Mouse (Mus musculus): Measurements from ENCODE around the gene Klra2. TPM values are rescaled to one million over a fixed set of nuclear protein-coding genes. Genes with fewer than 3 reads are reported as not detected.
"Not testable (repeated sequence)": the region's sequence is repeated elsewhere in the genome, so short reads cannot be mapped to it uniquely, and the experiment has no call there.

The Klra2 gene
- polyA plus RNA-seq (2015; fragmentation: Nextera tagmentation; extraction: Ambion mirVana): 0.50 and 0.68 TPM in 2 replicates

GRCm38 (mm10) chr6:131247206-131247605 lies at the start of gene Klra2:
TSS of gene Klra2 (minus strand) at chr6:131247362.
- Histone ChIP-seq H3K27ac (no peak within 1 kb of the TSS), H3K4me2 (replicated peaks) (no peak within 1 kb of the TSS), H3K27me3 (replicated peaks) (no peaks in the 10 kb centered on the region), H3K4me3 (replicated peaks) (no peak within 1 kb of the TSS), H3K36me3 (no peaks in the 10 kb centered on the region), H3K9me3 (no peaks in the 10 kb centered on the region), H3K9ac (no peak within 1 kb of the TSS), H3K4me1 (replicated peaks) (no peaks in the 10 kb centered on the region)
- WGBS: 69% methylated on average over 2 of the region's 2 CpGs
- no peak for ATAC-seq

GRCm38 (mm10) chr6:131294435-131295112 lies 47.4 kb upstream of the Klra2 start:
- no peak overlapping the region for H3K4me2 ChIP-seq (replicated peaks)
- H3K27ac ChIP-seq: peak overlapping the region; percentile 61
- 48% methylated on average over 5 of the region's 5 CpGs for WGBS
- no peaks in the 10 kb centered on the region for H3K9me3 ChIP-seq
- no peak overlapping the region for H3K9ac ChIP-seq
- ATAC-seq: peak; percentile 90
- no peaks in the 10 kb centered on the region for H3K36me3 ChIP-seq
- no peak overlapping the region for H3K4me3 ChIP-seq (replicated peaks)
- peaks cover 5% of the 10 kb centered on the region; the same call in 1 of the 2 replicates for H3K4me1 ChIP-seq (replicated peaks)
- H3K27me3 ChIP-seq (replicated peaks): no peaks in the 10 kb centered on the region

GRCm38 (mm10) chr6:131293916-131294315 lies 46.8 kb upstream of the Klra2 start:
- H3K9ac ChIP-seq: no peak overlapping the region
- H3K4me1 ChIP-seq (replicated peaks): peaks cover 5% of the 10 kb centered on the region; the same call in 1 of the 2 replicates
- H3K27me3 ChIP-seq (replicated peaks): no peaks in the 10 kb centered on the region
- H3K36me3 ChIP-seq: no peaks in the 10 kb centered on the region
- 70% methylated on average over 5 of the region's 5 CpGs for WGBS
- H3K9me3 ChIP-seq: no peaks in the 10 kb centered on the region
- peak overlapping the region; percentile 61 for H3K27ac ChIP-seq
- H3K4me3 ChIP-seq (replicated peaks): no peak overlapping the region
- no peak overlapping the region for H3K4me2 ChIP-seq (replicated peaks)
- ATAC-seq: peak; percentile 85

DNA sequence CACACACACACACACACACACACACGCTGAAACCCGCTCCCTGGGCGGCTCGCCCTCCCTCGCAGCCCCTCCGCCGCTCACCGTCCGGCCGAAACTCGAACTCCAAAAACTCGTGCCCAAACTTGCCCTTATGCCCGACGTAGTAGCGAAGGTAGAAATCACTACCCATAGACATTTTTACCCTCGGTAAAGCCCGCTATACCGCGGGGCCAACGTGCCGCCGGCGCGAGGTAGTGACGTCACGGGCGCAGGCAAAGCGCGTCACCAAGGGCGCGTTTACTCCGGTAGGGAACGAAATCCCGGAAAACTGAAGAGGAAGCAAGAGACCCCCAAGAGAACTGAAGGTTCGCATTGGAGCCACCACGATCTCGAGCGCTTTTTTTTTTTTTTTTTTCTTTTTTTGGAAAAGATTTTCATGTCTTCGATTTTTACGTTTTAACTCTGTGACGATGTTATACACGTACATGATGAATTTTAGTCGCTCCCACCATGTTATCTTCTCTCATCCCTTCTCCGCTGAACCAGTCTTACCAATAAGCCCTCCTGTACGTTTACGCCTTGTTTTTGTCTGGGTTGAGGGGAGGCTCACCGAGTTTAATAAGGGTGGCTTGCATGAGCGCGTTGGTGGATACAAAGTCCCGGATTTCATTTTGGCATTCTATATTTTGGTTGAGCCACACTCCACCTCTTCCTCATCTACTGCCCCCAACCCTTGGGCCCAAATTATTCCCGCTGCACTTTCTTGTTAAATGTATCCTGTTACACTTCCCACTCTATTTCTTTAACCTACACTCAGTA lies 46.0 kb upstream of the Klra2 start, which contains the start of gene Magohb:
Gene Magohb (minus strand): TSS at position 254 of the 798 bp plus-strand sequence.
- Histone ChIP-seq H3K4me1 (replicated peaks) (peaks cover 5% of the 10 kb centered on the region; the same call in 1 of the 2 replicates), H3K4me3 (replicated peaks) (peak within 1 kb of the TSS; percentile 50), H3K27ac (peak within 1 kb of the TSS; percentile 83), H3K9me3 (no peaks in the 10 kb centered on the region), H3K36me3 (0 out of 2 replicates have a peak, but pooled peaks cover 1% of the 10 kb centered on the region), H3K27me3 (replicated peaks) (no peaks in the 10 kb centered on the region), H3K9ac (peak within 1 kb of the TSS; percentile 46), H3K4me2 (replicated peaks) (peak within 1 kb of the TSS; percentile 68)
- ATAC-seq: peak; percentile 60
- WGBS: 2% methylated on average over 51 of the region's 51 CpGs

DNA sequence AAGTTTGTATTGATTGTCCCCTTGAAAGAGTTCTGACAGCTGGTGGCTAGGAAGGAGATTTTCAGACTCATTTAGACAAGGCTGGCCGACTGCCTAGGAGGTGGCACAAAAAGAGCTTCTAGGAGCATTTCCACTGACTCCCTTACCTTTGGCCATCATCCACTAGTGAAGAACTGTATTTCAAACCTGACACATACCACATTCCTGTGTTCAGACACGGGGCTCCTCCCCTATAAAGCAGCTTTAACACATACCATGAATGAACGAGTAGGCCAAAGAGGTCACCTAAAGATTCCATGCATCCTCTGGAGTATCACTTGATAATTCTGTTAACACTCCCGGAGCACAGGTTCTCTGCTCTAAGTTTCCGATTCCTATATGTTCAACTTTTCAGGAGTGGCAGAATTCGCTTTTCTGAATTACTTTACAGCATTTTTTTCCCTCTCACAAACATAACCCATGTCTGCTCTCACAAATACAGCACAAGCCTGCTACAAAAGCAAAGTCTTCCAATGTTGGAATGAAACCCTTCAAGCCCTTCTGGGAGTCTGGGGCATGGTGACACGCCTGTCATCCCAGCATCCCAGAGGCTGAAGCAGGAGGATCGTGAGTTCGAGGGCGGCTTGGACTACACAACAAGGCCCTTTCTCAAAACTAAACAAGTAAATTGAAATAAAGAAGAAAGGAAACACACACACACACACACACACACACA lies 45.3 kb upstream of the Klra2 start:
- peak overlapping the region; percentile 50 for H3K4me3 ChIP-seq (replicated peaks)
- H3K27ac ChIP-seq: peak overlapping the region; percentile 83; the same call in 1 of the 2 replicates
- peak overlapping the region; percentile 46 for H3K9ac ChIP-seq
- H3K4me2 ChIP-seq (replicated peaks): peak overlapping the region; percentile 68
- 0 out of 2 replicates have a peak, but pooled peaks cover 2% of the 10 kb centered on the region for H3K36me3 ChIP-seq
- H3K4me1 ChIP-seq (replicated peaks): peaks cover 5% of the 10 kb centered on the region; the same call in 1 of the 2 replicates
- no peaks in the 10 kb centered on the region for H3K9me3 ChIP-seq
- no peaks in the 10 kb centered on the region for H3K27me3 ChIP-seq (replicated peaks)
- ATAC-seq: peak; percentile 10
- 13% methylated on average over 10 of the region's 10 CpGs for WGBS

- 0 out of 2 replicates have a peak, but pooled peaks cover 2% of the 10 kb centered on the region for H3K36me3 ChIP-seq
- no peak overlapping the region for H3K27ac ChIP-seq
- H3K27me3 ChIP-seq (replicated peaks): no peaks in the 10 kb centered on the region
- peaks cover 5% of the 10 kb centered on the region; the same call in 1 of the 2 replicates for H3K4me1 ChIP-seq (replicated peaks)
- 16% methylated on average over 2 of the region's 2 CpGs for WGBS
- H3K4me2 ChIP-seq (replicated peaks): no peak overlapping the region
- no peak for ATAC-seq
- no peaks in the 10 kb centered on the region for H3K9me3 ChIP-seq
- H3K4me3 ChIP-seq (replicated peaks): no peak overlapping the region
- H3K9ac ChIP-seq: no peak overlapping the region
Observed at GRCm38 (mm10) chr6:131290430-131290829, 43.3 kb upstream of the Klra2 start.

GRCm38 (mm10) chr6:131278160-131278559 lies 31.0 kb upstream of the Klra2 start:
- not testable (repeated sequence) for H3K9me3 ChIP-seq; H3K27me3 ChIP-seq (replicated peaks); H3K4me1 ChIP-seq (replicated peaks); H3K27ac ChIP-seq; H3K4me3 ChIP-seq (replicated peaks); H3K4me2 ChIP-seq (replicated peaks); H3K36me3 ChIP-seq; ATAC-seq; H3K9ac ChIP-seq
- WGBS: 91% methylated on average over 2 of the region's 2 CpGs

DNA sequence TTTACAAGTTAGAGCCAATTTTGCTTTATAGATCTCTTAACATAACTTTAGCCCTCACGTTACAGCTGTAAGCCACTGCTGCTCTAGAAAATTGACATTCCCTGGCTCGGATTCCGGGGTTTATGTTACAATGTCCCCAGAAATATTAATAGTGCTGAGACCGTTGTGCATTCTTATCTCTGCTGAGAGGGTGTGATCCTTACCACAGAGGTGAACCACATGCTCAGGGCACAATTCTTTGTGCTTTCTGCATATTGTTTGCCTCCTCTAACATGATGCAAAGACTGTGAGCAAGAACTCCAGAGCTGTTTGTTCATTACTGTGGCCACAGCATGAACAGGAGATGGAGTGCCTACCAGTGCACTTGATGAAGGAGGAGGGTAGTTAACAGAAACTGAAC lies 29.5 kb upstream of the Klra2 start:
- no peak overlapping the region for H3K4me2 ChIP-seq (replicated peaks)
- no peak for ATAC-seq

GRCm38 (mm10) chr6:131272311-131272710 lies 25.1 kb upstream of the Klra2 start:
- H3K9ac ChIP-seq: no peak overlapping the region
- H3K9me3 ChIP-seq: no peaks in the 10 kb centered on the region
- H3K27ac ChIP-seq: no peak overlapping the region
- no peak for ATAC-seq
- H3K4me2 ChIP-seq (replicated peaks): no peak overlapping the region
- WGBS: 92% methylated on average over 1 of the region's 1 CpGs
- H3K27me3 ChIP-seq (replicated peaks): no peaks in the 10 kb centered on the region
- H3K36me3 ChIP-seq: no peaks in the 10 kb centered on the region
- H3K4me3 ChIP-seq (replicated peaks): no peak overlapping the region
- H3K4me1 ChIP-seq (replicated peaks): no peaks in the 10 kb centered on the region

More for the DNA sequence above, 29.5 kb upstream of the Klra2 start:
- 78% methylated on average over 4 of the region's 4 CpGs for WGBS
- H3K4me3 ChIP-seq (replicated peaks): no peak overlapping the region
- no peak overlapping the region for H3K27ac ChIP-seq
- H3K27me3 ChIP-seq (replicated peaks): no peaks in the 10 kb centered on the region
- H3K4me1 ChIP-seq (replicated peaks): no peaks in the 10 kb centered on the region
- H3K9ac ChIP-seq: no peak overlapping the region
- no peaks in the 10 kb centered on the region for H3K36me3 ChIP-seq
- no peaks in the 10 kb centered on the region for H3K9me3 ChIP-seq

DNA sequence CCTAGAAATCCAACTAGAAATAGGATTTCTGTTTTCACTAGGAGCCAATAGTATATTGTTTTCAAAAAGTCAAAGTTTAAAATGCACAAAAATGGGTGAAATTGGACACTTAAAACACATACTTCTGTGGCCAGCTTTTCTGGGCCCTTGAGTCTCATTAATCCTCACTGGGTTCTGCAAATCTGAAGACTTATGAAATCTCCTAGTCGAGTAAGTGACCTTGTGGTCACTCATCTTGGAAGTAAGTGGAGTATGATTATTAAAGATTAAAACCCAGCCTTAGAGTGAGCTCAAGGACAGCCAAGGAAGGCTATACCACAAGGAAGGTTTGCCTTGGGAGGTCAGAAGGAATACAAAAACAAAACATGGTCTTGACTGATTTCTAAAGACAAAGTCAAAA lies 23.1 kb upstream of the Klra2 start:
- Histone ChIP-seq H3K9me3 (no peaks in the 10 kb centered on the region), H3K9ac (no peak overlapping the region), H3K27me3 (replicated peaks) (no peaks in the 10 kb centered on the region), H3K4me3 (replicated peaks) (no peak overlapping the region), H3K36me3 (no peaks in the 10 kb centered on the region), H3K27ac (no peak overlapping the region), H3K4me1 (replicated peaks) (no peaks in the 10 kb centered on the region), H3K4me2 (replicated peaks) (no peak overlapping the region)
- WGBS: 50% methylated on average over 1 of the region's 1 CpGs
- ATAC-seq: no peak

DNA sequence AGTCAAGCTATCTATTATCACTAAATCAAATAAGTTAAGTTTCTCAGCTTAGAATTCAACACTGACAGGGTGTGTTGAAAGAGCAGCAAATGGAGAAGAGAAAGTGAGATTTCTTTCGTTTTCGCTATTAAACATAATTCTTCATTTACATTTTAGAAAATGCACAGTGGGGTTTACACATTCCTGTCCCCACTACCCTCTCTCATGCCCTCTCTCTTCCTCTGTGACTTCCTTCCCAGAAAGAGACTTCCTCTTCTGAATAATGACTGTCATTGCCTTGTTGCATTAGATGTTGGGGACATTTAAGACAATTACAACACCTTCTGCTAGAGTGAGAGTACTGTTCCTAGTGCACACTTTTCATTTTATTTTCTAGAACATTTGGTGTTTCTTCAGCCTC lies 22.4 kb upstream of the Klra2 start:
- ATAC-seq: no peak
- 92% methylated on average over 2 of the region's 2 CpGs for WGBS
- no peaks in the 10 kb centered on the region for H3K36me3 ChIP-seq

DNA sequence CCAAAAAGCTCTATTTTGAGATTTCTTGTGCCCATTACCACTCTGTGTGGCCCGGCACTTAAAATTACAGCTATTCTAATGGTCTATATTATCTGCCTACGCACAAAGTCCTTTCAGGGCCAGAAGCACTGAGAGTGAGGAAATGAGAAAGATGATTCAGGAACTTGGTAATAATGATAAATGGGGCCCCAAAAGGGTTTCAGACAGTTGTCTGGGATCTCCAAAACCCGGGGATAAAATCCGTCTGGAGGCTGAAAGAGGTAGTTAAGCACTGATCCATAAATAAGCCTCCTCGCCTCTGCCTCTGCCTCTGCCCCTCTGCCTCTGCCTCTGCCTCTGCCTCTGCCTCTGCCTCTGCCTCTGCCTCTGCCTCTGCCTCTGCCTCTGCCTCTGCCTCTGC lies 17.0 kb upstream of the Klra2 start:
- Histone ChIP-seq H3K27ac (no peak overlapping the region), H3K4me3 (replicated peaks) (no peak overlapping the region), H3K4me1 (replicated peaks) (no peaks in the 10 kb centered on the region), H3K9me3 (no peaks in the 10 kb centered on the region), H3K27me3 (replicated peaks) (no peaks in the 10 kb centered on the region), H3K36me3 (no peaks in the 10 kb centered on the region), H3K4me2 (replicated peaks) (no peak overlapping the region), H3K9ac (no peak overlapping the region)
- 86% methylated on average over 5 of the region's 5 CpGs for WGBS
- ATAC-seq: no peak

More for the DNA sequence above, 22.4 kb upstream of the Klra2 start:
- Histone ChIP-seq H3K27ac (no peak overlapping the region), H3K4me2 (replicated peaks) (no peak overlapping the region), H3K27me3 (replicated peaks) (no peaks in the 10 kb centered on the region), H3K9ac (no peak overlapping the region), H3K4me3 (replicated peaks) (no peak overlapping the region), H3K9me3 (no peaks in the 10 kb centered on the region), H3K4me1 (replicated peaks) (no peaks in the 10 kb centered on the region)
